Mouse (Mus musculus) bone marrow, adult 2 months (tissue): Measurements from ENCODE around the gene Ccdc42. TPM values are rescaled to one million over a fixed set of nuclear protein-coding genes. Genes with fewer than 3 reads are reported as not detected.

Experiments used
- H3K27ac ChIP-seq: fragments of 200-500 bp; 2 replicates; pipeline ENCODE4 v1.5.1; 2012; ENCODE audit warnings: low read depth, mild to moderate bottlenecking, control low read depth, inconsistent platforms, low read length; ENCODE audit not compliant: control insufficient read depth, poor library complexity, insufficient read depth
- H3K4me1 ChIP-seq: fragments of 200-500 bp; 2 replicates; pipeline ENCODE4 v1.6.1; 2011; ENCODE audit warnings: low read length; ENCODE audit not compliant: control insufficient read depth, insufficient read depth
- H3K4me3 ChIP-seq: fragments of 200-500 bp; replicated peaks from 2 replicates; pipeline ENCODE3; 2011; ENCODE audit warnings: mild to moderate bottlenecking, low read depth, low read length, control low read depth; ENCODE audit not compliant: control insufficient read depth
- CTCF ChIP-seq: fragments of 200-500 bp; IDR thresholded peaks from 2 replicates; pipeline ENCODE4 v1.5.1; 2011; ENCODE audit warnings: low read length, control low read depth; ENCODE audit not compliant: control insufficient read depth, insufficient read depth
- POLR2A ChIP-seq: fragments of 200-500 bp; IDR thresholded peaks from 2 replicates; pipeline ENCODE4 v1.6.1; 2011; ENCODE audit warnings: low read depth, mild to moderate bottlenecking, control low read depth, low read length, borderline replicate concordance; ENCODE audit not compliant: control insufficient read depth
- WGBS: fragments of 180-500 bp; shearing (Covaris S2); methylation state at CpG from one replicate; pipeline ENCODE4 v1.1.7; 2018; 5-methylcytosine and 5-hydroxymethylcytosine counted together
- polyA plus RNA-seq: library from polyadenylated mRNA; stranded (reverse); fragments of >200 nt; gene quantifications from 2 replicates; pipeline ENCODE4 v1.2.4, GENCODE M21; 2011; ENCODE audit warnings: low replicate concordance; ENCODE audit not compliant: missing spikeins, insufficient read depth, insufficient read length

Ccdc42 gene
- polyA plus RNA-seq, 1 experiment = not detected

GRCm38 (mm10) chr11:68555918-68556584 is 30.8 kb upstream of the Ccdc42 start, which contains the start of gene Mfsd6l:
Gene Mfsd6l (plus strand): TSS chr11:68556186.
- TF ChIP-seq CTCF (peak; percentile 7; the same call in 1 of the 2 replicates), POLR2A (no peak)
- no peak within 1 kb of the TSS for H3K4me3 ChIP-seq
- H3K4me1 ChIP-seq = no peaks in the 10 kb centered on the region
- no peak within 1 kb of the TSS for H3K27ac ChIP-seq
- WGBS = 35% methylated on average over 37 of the region's 37 CpGs

- Histone ChIP-seq H3K4me3 (no peak overlapping the region), H3K27ac (no peak overlapping the region), H3K4me1 (no peaks in the 10 kb centered on the region)
- WGBS = 45% methylated on average over 1 of the region's 1 CpGs
- TF ChIP-seq CTCF = peak; percentile 33; the same call in 1 of the 2 replicates
- TF ChIP-seq POLR2A = no peak
These were observed 27.3 kb upstream of the Ccdc42 start for GRCm38 (mm10) chr11:68559546-68559945.

- WGBS = 76% methylated on average over 11 of the region's 11 CpGs
- H3K27ac ChIP-seq = no peak overlapping the region
- no peaks in the 10 kb centered on the region for H3K4me1 ChIP-seq
- H3K4me3 ChIP-seq = no peak overlapping the region
- TF ChIP-seq CTCF (no peak), POLR2A (no peak)
These were observed 24.6 kb upstream of the Ccdc42 start for GRCm38 (mm10) chr11:68561957-68562950.

DNA sequence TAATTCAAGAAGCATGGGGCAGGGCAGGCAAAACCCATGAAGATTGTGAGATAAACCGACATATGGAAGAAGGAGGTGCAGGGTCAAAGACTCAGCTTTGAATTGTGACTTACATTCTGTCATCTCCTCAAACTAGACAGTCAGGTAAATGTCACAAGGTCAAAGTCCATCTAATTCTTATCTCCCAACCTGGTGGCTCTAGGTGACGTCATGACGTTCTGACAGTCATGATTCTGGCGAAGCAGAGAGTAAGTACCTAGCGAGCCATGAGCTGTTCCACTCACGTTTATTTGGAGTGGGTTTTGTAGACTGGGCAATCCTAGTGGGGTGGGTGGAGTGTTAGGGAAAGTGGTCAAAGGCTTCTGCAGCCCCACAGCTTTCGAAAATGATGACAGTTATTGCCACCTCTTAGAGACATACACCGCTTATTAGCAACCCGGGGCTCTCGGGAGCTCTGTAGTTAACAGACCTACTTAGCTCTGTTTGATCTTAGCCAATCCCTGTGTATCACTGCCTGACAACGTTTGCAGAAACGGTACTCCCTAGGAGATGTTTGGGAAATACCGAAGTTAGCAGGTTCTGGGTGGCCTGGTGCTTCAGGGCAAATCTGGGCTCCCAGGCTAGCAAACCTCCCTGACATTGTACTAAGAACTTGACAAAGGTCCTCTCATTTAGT is 22.3 kb upstream of the Ccdc42 start:
- 75% methylated on average over 13 of the region's 13 CpGs for WGBS

DNA sequence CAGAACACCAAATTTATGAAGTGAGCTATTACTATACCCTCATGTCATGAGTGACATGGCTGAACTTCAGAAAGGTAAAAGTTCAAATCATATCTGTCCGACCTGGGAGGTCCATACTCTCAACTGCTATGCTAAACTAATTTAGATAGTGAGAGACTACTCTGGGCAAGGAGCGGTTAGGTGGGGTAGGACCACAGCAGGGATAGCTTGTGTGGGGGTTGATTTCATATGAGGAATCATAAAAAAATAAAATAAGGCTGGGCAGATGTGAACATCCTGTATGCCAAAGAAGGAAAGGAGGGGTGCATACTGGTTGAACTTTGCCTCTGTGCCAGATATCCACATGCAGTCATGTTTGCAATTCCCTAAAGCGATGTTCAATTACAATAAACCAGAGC is 21.8 kb upstream of the Ccdc42 start:
- TF ChIP-seq POLR2A = no peak
- TF ChIP-seq CTCF = no peak
- no peak overlapping the region for H3K4me3 ChIP-seq
- 81% methylated on average over 3 of the region's 3 CpGs for WGBS
- H3K27ac ChIP-seq = no peak overlapping the region
- H3K4me1 ChIP-seq = no peaks in the 10 kb centered on the region

More for the DNA sequence above, 22.3 kb upstream of the Ccdc42 start:
- no peak for TF ChIP-seq CTCF
- TF ChIP-seq POLR2A = no peak
- Histone ChIP-seq H3K4me1 (no peaks in the 10 kb centered on the region), H3K27ac (no peak overlapping the region), H3K4me3 (no peak overlapping the region)

DNA sequence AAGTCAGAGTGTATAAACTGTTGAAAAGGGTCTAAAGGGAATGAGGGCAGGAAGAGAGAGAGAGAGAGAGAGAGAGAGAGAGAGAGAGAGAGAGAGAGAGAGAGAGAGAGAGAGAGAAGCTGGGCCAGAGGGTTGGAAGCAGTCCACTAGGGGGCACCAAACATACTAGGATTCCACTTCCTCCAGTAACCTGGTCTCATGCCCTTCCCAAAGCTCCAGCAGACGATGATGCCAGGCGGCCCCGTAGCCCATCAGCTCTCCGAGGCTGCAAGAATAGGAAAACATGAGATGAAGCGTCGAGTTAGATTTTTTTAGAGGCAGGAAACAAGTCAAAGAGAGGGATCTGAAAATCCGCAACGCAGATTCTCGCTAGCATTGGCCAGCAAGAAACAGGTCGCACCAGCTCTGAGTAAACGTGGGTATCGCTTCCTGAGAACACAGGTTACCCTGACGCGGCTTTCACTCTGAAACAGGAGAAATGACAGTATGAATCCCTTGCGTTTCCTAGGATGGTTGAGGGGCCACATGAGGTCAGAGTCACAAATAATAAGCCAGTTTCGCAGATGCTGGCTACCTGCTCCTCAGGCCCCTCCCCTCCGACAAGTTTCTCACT is 20.3 kb upstream of the Ccdc42 start:
- Histone ChIP-seq H3K4me1 (no peaks in the 10 kb centered on the region), H3K4me3 (no peak overlapping the region), H3K27ac (no peak overlapping the region)
- peak; percentile 65 for TF ChIP-seq CTCF
- TF ChIP-seq POLR2A = no peak
- WGBS = 15% methylated on average over 17 of the region's 17 CpGs

DNA sequence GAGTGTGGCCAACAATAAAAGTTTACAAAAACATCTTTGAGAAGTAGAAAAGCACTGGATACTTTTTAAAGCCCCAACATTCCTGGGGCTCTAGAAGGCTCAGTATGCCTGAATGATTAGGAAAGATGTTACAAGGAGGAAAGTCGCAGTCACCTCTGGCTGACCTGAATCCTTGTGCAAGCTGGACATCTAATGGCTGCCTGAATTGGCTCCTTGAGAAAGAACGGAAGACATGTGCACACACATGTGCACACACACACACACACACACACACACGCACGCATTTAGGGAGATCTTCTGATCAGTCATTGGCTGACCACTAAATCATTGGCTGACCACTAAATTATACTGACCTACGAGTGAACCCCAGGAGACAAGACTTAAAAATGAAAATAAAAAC is 16.0 kb upstream of the Ccdc42 start:
- no peak for TF ChIP-seq CTCF
- TF ChIP-seq POLR2A = no peak
- no peak overlapping the region for H3K27ac ChIP-seq
- 71% methylated on average over 5 of the region's 5 CpGs for WGBS
- no peak overlapping the region for H3K4me3 ChIP-seq
- no peaks in the 10 kb centered on the region for H3K4me1 ChIP-seq
